Mouse (Mus musculus): ENCODE data around the gene Edc4. TPM values are rescaled to one million over a fixed set of nuclear protein-coding genes. Genes with fewer than 3 reads are reported as not detected.
A peak's percentile ranks its signal among the peaks of the same experiment; 100 is the strongest.

The Edc4 gene
- polyA plus RNA-seq, 1 experiment: 31.3 TPM

DNA sequence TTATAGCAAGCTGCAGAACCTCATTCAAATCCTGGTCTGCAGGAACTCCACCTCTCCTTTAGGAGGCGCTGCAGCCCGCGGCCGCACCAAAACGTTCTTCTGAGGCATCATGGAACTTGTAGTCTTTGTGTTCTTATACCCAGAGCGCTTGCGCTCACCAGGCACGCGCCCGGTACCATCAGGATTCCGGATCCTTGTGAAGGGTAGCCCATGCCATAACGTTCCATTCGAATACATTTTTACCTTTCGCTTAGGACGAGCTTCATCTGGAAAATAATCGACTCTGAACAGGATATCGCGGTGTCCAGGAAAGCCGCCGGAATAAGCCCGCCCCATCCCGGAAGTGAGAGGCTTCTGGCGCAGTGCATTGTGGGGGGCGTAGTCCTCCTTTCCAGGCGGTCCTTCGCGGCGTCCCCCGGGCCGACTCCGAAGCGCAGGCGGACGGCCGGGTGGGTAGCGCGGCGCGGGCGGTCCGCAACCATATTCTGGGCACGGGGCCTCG lies 25.9 kb upstream of the Edc4 start, which contains the start of gene Thap11:
TSS of gene Thap11 (plus strand) at position 418 of the 502 bp plus-strand sequence.
- Histone ChIP-seq H3K27me3 (ENCODE audit: control insufficient read depth, insufficient read depth, insufficient read length) (no peaks in the 10 kb centered on the region), H3ac (ENCODE audit: control insufficient read depth, insufficient read length, low read depth) (peak within 1 kb of the TSS; percentile 71)

DNA sequence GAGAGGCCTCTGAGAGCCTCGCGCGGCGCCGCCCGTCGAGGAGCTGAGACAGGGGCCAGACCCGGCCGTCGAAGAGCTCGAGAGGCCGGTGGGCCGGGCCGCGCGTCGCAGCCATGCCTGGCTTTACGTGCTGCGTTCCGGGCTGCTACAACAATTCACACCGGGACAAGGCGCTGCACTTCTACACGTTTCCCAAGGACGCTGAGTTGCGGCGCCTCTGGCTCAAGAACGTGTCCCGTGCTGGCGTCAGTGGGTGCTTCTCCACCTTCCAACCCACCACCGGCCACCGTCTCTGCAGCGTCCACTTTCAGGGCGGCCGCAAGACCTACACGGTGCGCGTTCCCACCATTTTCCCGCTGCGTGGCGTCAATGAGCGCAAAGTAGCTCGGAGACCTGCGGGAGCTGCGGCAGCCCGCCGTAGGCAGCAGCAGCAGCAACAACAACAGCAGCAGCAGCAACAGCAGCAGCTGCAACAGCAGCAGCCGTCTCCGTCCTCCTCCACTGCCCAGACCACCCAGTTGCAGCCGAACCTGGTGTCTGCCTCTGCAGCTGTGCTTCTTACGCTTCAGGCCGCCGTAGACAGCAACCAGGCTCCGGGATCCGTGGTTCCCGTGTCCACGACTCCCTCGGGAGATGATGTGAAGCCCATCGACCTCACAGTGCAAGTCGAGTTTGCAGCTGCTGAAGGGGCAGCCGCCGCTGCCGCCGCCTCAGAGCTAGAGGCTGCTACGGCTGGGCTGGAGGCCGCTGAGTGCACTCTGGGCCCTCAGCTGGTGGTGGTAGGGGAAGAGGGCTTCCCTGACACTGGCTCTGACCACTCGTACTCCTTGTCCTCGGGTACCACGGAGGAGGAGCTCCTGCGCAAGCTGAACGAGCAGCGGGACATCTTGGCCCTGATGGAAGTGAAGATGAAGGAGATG lies 25.2 kb upstream of the Edc4 start:
- Histone ChIP-seq H3K4me3 (ENCODE audit: insufficient read depth, poor library complexity, severe bottlenecking) (peak overlapping the region; percentile 75), H3K36me3 (ENCODE audit: control insufficient read depth, insufficient read depth) (peaks cover 8% of the 10 kb centered on the region), H3K27me3 (ENCODE audit: control insufficient read depth, insufficient read depth, insufficient read length) (no peaks in the 10 kb centered on the region), H3ac (ENCODE audit: control insufficient read depth, insufficient read length, low read depth) (peak overlapping the region; percentile 71), H3K79me3 (ENCODE audit: low read depth) (peaks cover 28% of the 10 kb centered on the region), H3K79me2 (ENCODE audit: control insufficient read depth, insufficient read depth) (peaks cover 60% of the 10 kb centered on the region)
- TF ChIP-seq MAX (IDR thresholded peaks at IDR 0.05): no peak
- no peak for TF ChIP-seq FOSL1 (IDR thresholded peaks at IDR 0.05; ENCODE audit: insufficient read depth, low read length, poor library complexity, severe bottlenecking)
- no peak for TF ChIP-seq MYOD1 (IDR thresholded peaks at IDR 0.05; ENCODE audit: control insufficient read depth, insufficient read length, low read depth)
- TF ChIP-seq MYOG (IDR thresholded peaks at IDR 0.05; ENCODE audit: control insufficient read depth, extremely low read depth, insufficient read length): no peak
- no peak for TF ChIP-seq CEBPB (IDR thresholded peaks at IDR 0.05; ENCODE audit: low read depth)
- no peak for TF ChIP-seq CTCF (IDR thresholded peaks at IDR 0.05; ENCODE audit: control insufficient read depth, insufficient read depth, insufficient read length)

More for the DNA sequence above, 25.9 kb upstream of the Edc4 start, which contains the start of gene Thap11:
- Histone ChIP-seq H3K79me2 (ENCODE audit: control insufficient read depth, insufficient read depth) (peaks cover 66% of the 10 kb centered on the region), H3K79me3 (ENCODE audit: low read depth) (peaks cover 31% of the 10 kb centered on the region), H3K4me3 (ENCODE audit: insufficient read depth, poor library complexity, severe bottlenecking) (peak within 1 kb of the TSS; percentile 75), H3K36me3 (ENCODE audit: control insufficient read depth, insufficient read depth) (peaks cover 8% of the 10 kb centered on the region)
- TF ChIP-seq CTCF (IDR thresholded peaks at IDR 0.05; ENCODE audit: control insufficient read depth, insufficient read depth, insufficient read length) (peak; percentile 74), MAX (IDR thresholded peaks at IDR 0.05) (peak; percentile 66), FOSL1 (IDR thresholded peaks at IDR 0.05; ENCODE audit: insufficient read depth, low read length, poor library complexity, severe bottlenecking) (no peak)

DNA sequence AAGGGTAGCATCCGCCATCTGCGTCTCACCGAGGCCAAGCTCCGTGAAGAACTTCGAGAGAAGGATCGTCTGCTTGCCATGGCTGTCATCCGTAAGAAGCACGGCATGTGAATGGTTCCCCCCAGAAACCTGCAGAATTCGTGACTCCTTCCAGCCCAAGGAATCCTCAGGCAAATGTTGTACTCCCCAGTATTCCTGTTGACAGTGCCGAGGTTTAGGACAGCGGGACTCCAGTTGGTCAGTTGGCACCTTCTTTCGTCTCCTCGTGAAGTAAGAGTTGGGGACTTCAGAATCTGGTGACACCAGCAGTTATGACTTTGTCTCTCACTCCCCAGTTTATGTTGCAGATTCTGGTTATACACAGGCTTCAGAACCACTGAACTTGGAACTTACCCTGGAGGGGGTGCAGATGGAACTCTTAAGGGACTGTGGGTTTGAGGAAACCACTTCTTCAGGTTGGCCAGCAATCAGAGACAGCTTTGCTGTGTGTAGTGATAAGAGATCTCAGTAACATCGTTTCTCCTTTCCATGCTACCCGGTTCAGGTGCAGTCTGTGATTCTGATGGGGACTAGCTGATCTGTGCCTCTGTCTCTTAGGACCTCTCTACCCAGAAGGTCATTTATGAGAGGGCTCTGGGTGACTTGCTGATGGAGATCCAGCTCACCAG lies 24.4 kb upstream of the Edc4 start:
- Histone ChIP-seq H3ac (ENCODE audit: control insufficient read depth, insufficient read length, low read depth) (peak overlapping the region; percentile 71), H3K36me3 (ENCODE audit: control insufficient read depth, insufficient read depth) (peaks cover 8% of the 10 kb centered on the region), H3K79me2 (ENCODE audit: control insufficient read depth, insufficient read depth) (peaks cover 60% of the 10 kb centered on the region), H3K4me3 (ENCODE audit: insufficient read depth, poor library complexity, severe bottlenecking) (peak overlapping the region; percentile 75), H3K27me3 (ENCODE audit: control insufficient read depth, insufficient read depth, insufficient read length) (no peaks in the 10 kb centered on the region), H3K79me3 (ENCODE audit: low read depth) (peaks cover 33% of the 10 kb centered on the region)
- TF ChIP-seq MAX (IDR thresholded peaks at IDR 0.05) (no peak), MYOD1 (IDR thresholded peaks at IDR 0.05; ENCODE audit: control insufficient read depth, insufficient read length, low read depth) (no peak), FOSL1 (IDR thresholded peaks at IDR 0.05; ENCODE audit: insufficient read depth, low read length, poor library complexity, severe bottlenecking) (no peak), MYOG (IDR thresholded peaks at IDR 0.05; ENCODE audit: control insufficient read depth, extremely low read depth, insufficient read length) (no peak), CEBPB (IDR thresholded peaks at IDR 0.05; ENCODE audit: low read depth) (no peak), USF1 (IDR thresholded peaks at IDR 0.05; ENCODE audit: low read depth) (no peak), CTCF (IDR thresholded peaks at IDR 0.05; ENCODE audit: control insufficient read depth, insufficient read depth, insufficient read length) (no peak)

DNA sequence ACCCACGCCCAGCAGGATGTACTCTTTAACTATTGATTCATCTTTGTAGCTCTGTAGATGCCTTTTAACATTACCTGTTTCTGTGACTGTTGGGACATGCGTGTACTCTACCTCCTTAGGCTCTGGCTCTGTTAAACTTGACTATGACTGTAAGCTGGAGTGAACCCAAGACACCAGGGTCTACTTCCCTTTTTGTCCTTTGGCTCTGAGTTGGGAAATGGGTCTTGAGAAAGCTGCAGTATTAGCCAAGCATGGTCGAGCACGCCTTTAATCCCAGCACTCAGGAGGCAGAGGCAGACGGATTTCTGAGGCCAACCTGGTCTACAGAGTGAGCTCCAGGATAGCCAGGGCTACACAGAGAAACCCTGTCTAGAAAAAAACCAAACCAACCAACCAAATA lies 22.2 kb upstream of the Edc4 start:
- Histone ChIP-seq H3K36me3 (ENCODE audit: control insufficient read depth, insufficient read depth) (peaks cover 16% of the 10 kb centered on the region), H3K79me3 (ENCODE audit: low read depth) (peaks cover 52% of the 10 kb centered on the region), H3ac (ENCODE audit: control insufficient read depth, insufficient read length, low read depth) (no peak overlapping the region), H3K4me3 (ENCODE audit: insufficient read depth, poor library complexity, severe bottlenecking) (no peak overlapping the region), H3K79me2 (ENCODE audit: control insufficient read depth, insufficient read depth) (peaks cover 77% of the 10 kb centered on the region), H3K27me3 (ENCODE audit: control insufficient read depth, insufficient read depth, insufficient read length) (no peaks in the 10 kb centered on the region)
- no peak for TF ChIP-seq USF1 (IDR thresholded peaks at IDR 0.05; ENCODE audit: low read depth)
- TF ChIP-seq FOSL1 (IDR thresholded peaks at IDR 0.05; ENCODE audit: insufficient read depth, low read length, poor library complexity, severe bottlenecking): no peak
- no peak for TF ChIP-seq CEBPB (IDR thresholded peaks at IDR 0.05; ENCODE audit: low read depth)
- TF ChIP-seq MYOG (IDR thresholded peaks at IDR 0.05; ENCODE audit: control insufficient read depth, extremely low read depth, insufficient read length): no peak
- no peak for TF ChIP-seq CTCF (IDR thresholded peaks at IDR 0.05; ENCODE audit: control insufficient read depth, insufficient read depth, insufficient read length)
- no peak for TF ChIP-seq MAX (IDR thresholded peaks at IDR 0.05)
- no peak for TF ChIP-seq MYOD1 (IDR thresholded peaks at IDR 0.05; ENCODE audit: control insufficient read depth, insufficient read length, low read depth)

DNA sequence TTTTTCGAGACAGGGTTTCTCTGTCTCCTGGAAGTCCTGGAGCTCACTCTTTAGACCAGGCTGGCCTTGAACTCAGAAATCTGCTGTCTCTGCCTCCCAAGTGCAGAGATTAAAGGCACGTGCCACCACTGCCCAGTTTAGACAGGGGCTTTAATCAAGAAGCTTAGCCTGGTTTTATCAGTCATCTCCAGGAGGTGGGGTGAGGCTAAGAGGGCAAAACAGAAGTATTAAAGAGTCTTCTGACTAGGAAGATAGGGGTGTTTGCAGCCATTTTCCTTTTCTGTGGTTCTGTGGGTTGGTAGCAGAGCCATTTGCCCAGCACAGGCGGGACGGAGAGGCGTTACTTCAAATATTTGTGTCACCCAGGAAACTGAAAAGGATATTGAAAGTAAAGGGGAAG lies 21.4 kb upstream of the Edc4 start:
- no peak overlapping the region for H3K4me3 ChIP-seq (ENCODE audit: insufficient read depth, poor library complexity, severe bottlenecking)
- peaks cover 85% of the 10 kb centered on the region for H3K79me2 ChIP-seq (ENCODE audit: control insufficient read depth, insufficient read depth)
- TF ChIP-seq MYOD1 (IDR thresholded peaks at IDR 0.05; ENCODE audit: control insufficient read depth, insufficient read length, low read depth): no peak
- no peak for TF ChIP-seq FOSL1 (IDR thresholded peaks at IDR 0.05; ENCODE audit: insufficient read depth, low read length, poor library complexity, severe bottlenecking)
- TF ChIP-seq MYOG (IDR thresholded peaks at IDR 0.05; ENCODE audit: control insufficient read depth, extremely low read depth, insufficient read length): no peak
- no peak for TF ChIP-seq CTCF (IDR thresholded peaks at IDR 0.05; ENCODE audit: control insufficient read depth, insufficient read depth, insufficient read length)
- TF ChIP-seq CEBPB (IDR thresholded peaks at IDR 0.05; ENCODE audit: low read depth): no peak
- TF ChIP-seq MAX (IDR thresholded peaks at IDR 0.05): no peak
- no peak for TF ChIP-seq USF1 (IDR thresholded peaks at IDR 0.05; ENCODE audit: low read depth)
- H3ac ChIP-seq (ENCODE audit: control insufficient read depth, insufficient read length, low read depth): no peak overlapping the region
- peaks cover 24% of the 10 kb centered on the region for H3K36me3 ChIP-seq (ENCODE audit: control insufficient read depth, insufficient read depth)
- H3K27me3 ChIP-seq (ENCODE audit: control insufficient read depth, insufficient read depth, insufficient read length): no peaks in the 10 kb centered on the region
- peaks cover 60% of the 10 kb centered on the region for H3K79me3 ChIP-seq (ENCODE audit: low read depth)
